Mouse (Mus musculus) lung, postnatal 0 days (tissue): ENCODE results near the gene Esrra. TPM values are rescaled to one million over a fixed set of nuclear protein-coding genes. Genes with fewer than 3 reads are reported as not detected.

Source experiments
- ATAC-seq: fragments of 200-750 bp; cut with Nextera tagmentation; 2 replicates; pipeline ENCODE4 v1.8.0; 2017; ENCODE audit warnings: moderate library complexity
- DNase-seq: peaks from one replicate; pipeline ENCODE4 v3.0.0-alpha.2; 2016; ENCODE audit warnings: low spot score
- H3K27ac ChIP-seq: fragments of 300-500 bp; sonication (generic); 2 replicates; pipeline ENCODE4 v1.5.1; 2014; ENCODE audit warnings: antibody characterized with exemption, mild to moderate bottlenecking, low read length, mixed read lengths
- H3K27me3 ChIP-seq: fragments of 300-500 bp; sonication (generic); replicated peaks from 2 replicates; pipeline ENCODE4 v1.6.1; 2014; ENCODE audit warnings: low read length, mixed read lengths; ENCODE audit not compliant: insufficient read depth
- H3K36me3 ChIP-seq: fragments of 300-500 bp; sonication (generic); 2 replicates; pipeline ENCODE4 v1.6.1; 2014; ENCODE audit warnings: low read length, mixed read lengths; ENCODE audit not compliant: insufficient read depth
- H3K4me1 ChIP-seq: fragments of 300-500 bp; sonication (generic); 2 replicates; pipeline ENCODE4 v1.6.1; 2014; ENCODE audit warnings: antibody characterized with exemption, low read depth, low read length, mixed read lengths; ENCODE audit not compliant: insufficient read depth
- H3K4me2 ChIP-seq: fragments of 300-500 bp; sonication (generic); replicated peaks from 2 replicates; pipeline ENCODE4 v1.6.1; 2014; ENCODE audit warnings: low read depth, mild to moderate bottlenecking, low read length, moderate library complexity, mixed read lengths
- H3K4me3 ChIP-seq: fragments of 300-500 bp; sonication (generic); 2 replicates; pipeline ENCODE4 v1.5.1; 2014; ENCODE audit warnings: low read depth, low read length
- H3K9ac ChIP-seq: fragments of 300-500 bp; sonication (generic); replicated peaks from 2 replicates; pipeline ENCODE4 v1.6.1; 2014; ENCODE audit warnings: low read depth, mild to moderate bottlenecking
- H3K9me3 ChIP-seq: fragments of 300-500 bp; sonication (generic); 2 replicates; pipeline ENCODE4 v1.6.1; 2016; ENCODE audit warnings: low read length, mixed read lengths
- CTCF ChIP-seq: IDR thresholded peaks from 2 replicates; pipeline ENCODE4 v1.5.1; 2016; ENCODE audit warnings: antibody characterized with exemption, mild to moderate bottlenecking
- EP300 ChIP-seq: IDR thresholded peaks from 2 replicates; pipeline ENCODE4 v1.6.1; 2016; ENCODE audit warnings: antibody characterized with exemption, mild to moderate bottlenecking, control low read depth
- WGBS: fragments of 180-500 bp; shearing (Covaris S2); extraction: QIAGEN DNeasy Blood & Tissue Kit; methylation state at CpG from one replicate; pipeline ENCODE4 v1.1.7; 2014; 5-methylcytosine and 5-hydroxymethylcytosine counted together
- polyA plus RNA-seq: library from polyadenylated mRNA; unstranded; fragments of >200 nt; fragmentation: Nextera tagmentation; extraction: Ambion mirVana; gene quantifications from 2 replicates; pipeline ENCODE4 v1.2.1, GENCODE M21; 2015

The Esrra gene
- polyA plus RNA-seq, 1 experiment from 2014 or later: 12.8 TPM

GRCm38 (mm10) chr19:6907811-6908540 lies 13.6 kb downstream of the Esrra start:
- 70% methylated on average over 7 of the region's 7 CpGs for WGBS
- H3K27me3 ChIP-seq: no peaks in the 10 kb centered on the region

GRCm38 (mm10) chr19:6907094-6907493 lies 14.5 kb downstream of the Esrra start:
- DNase-seq: no peak
- WGBS: 89% methylated on average over 8 of the region's 8 CpGs
- ATAC-seq: no peak
- no peak overlapping the region for H3K4me3 ChIP-seq
- TF ChIP-seq EP300 (no peak), CTCF (no peak)
- peak overlapping the region; percentile 77; the same call in 1 of the 2 replicates for H3K4me2 ChIP-seq
- no peak overlapping the region for H3K27ac ChIP-seq
- H3K27me3 ChIP-seq: no peaks in the 10 kb centered on the region
- no peaks in the 10 kb centered on the region; the same call in 1 of the 2 replicates for H3K4me1 ChIP-seq
- H3K9ac ChIP-seq: no peak overlapping the region; the same call in 1 of the 2 replicates
- H3K36me3 ChIP-seq: peaks cover 13% of the 10 kb centered on the region; the same call in 1 of the 2 replicates
- H3K9me3 ChIP-seq: no peaks in the 10 kb centered on the region

More at GRCm38 (mm10) chr19:6907811-6908540, 13.6 kb downstream of the Esrra start:
- TF ChIP-seq EP300: no peak
- TF ChIP-seq CTCF: peak; percentile 48
- peak overlapping the region; percentile 77 for H3K4me2 ChIP-seq
- DNase-seq (peak; percentile 88), ATAC-seq (no peak)
- peaks cover 13% of the 10 kb centered on the region; the same call in 1 of the 2 replicates for H3K36me3 ChIP-seq
- H3K27ac ChIP-seq: peak overlapping the region; percentile 98
- H3K9me3 ChIP-seq: no peaks in the 10 kb centered on the region
- peak overlapping the region; percentile 66 for H3K9ac ChIP-seq
- no peaks in the 10 kb centered on the region; the same call in 1 of the 2 replicates for H3K4me1 ChIP-seq
- peak overlapping the region; percentile 67 for H3K4me3 ChIP-seq

- WGBS: 60% methylated on average over 3 of the region's 3 CpGs
- Histone ChIP-seq H3K9me3 (no peaks in the 10 kb centered on the region), H3K36me3 (peaks cover 9% of the 10 kb centered on the region; the same call in 1 of the 2 replicates), H3K27me3 (no peaks in the 10 kb centered on the region), H3K27ac (no peak overlapping the region; the same call in 1 of the 2 replicates), H3K9ac (no peak overlapping the region), H3K4me2 (no peak overlapping the region), H3K4me3 (no peak overlapping the region), H3K4me1 (no peaks in the 10 kb centered on the region; the same call in 1 of the 2 replicates)
- DNase-seq: no peak
- ATAC-seq: no peak
- TF ChIP-seq EP300: no peak
- peak; percentile 16; the same call in 1 of the 2 replicates for TF ChIP-seq CTCF
These were observed 15.4 kb downstream of the Esrra start for GRCm38 (mm10) chr19:6906199-6906598.

- TF ChIP-seq CTCF (no peak), EP300 (no peak)
- DNase-seq: no peak
- no peaks in the 10 kb centered on the region for H3K9me3 ChIP-seq
- ATAC-seq: no peak
- no peak overlapping the region for H3K27ac ChIP-seq
- no peak overlapping the region for H3K4me2 ChIP-seq
- H3K4me1 ChIP-seq: no peaks in the 10 kb centered on the region; the same call in 1 of the 2 replicates
- no peaks in the 10 kb centered on the region for H3K27me3 ChIP-seq
- H3K36me3 ChIP-seq: peaks cover 9% of the 10 kb centered on the region; the same call in 1 of the 2 replicates
- 90% methylated on average over 11 of the region's 11 CpGs for whole genome bisulfite sequencing
- no peak overlapping the region for H3K9ac ChIP-seq
- H3K4me3 ChIP-seq: no peak overlapping the region
These were observed 16.0 kb downstream of the Esrra start for GRCm38 (mm10) chr19:6905498-6906159.

- no peak overlapping the region for H3K4me3 ChIP-seq
- no peak overlapping the region for H3K27ac ChIP-seq
- ATAC-seq (no peak), DNase-seq (no peak)
- peaks cover 9% of the 10 kb centered on the region; the same call in 1 of the 2 replicates for H3K36me3 ChIP-seq
- H3K9me3 ChIP-seq: no peaks in the 10 kb centered on the region
- 70% methylated on average over 2 of the region's 2 CpGs for WGBS
- no peak overlapping the region for H3K9ac ChIP-seq
- no peaks in the 10 kb centered on the region; the same call in 1 of the 2 replicates for H3K4me1 ChIP-seq
- no peak for TF ChIP-seq CTCF
- no peak for TF ChIP-seq EP300
- H3K4me2 ChIP-seq: no peak overlapping the region
- H3K27me3 ChIP-seq: no peaks in the 10 kb centered on the region
These were observed 16.8 kb downstream of the Esrra start for GRCm38 (mm10) chr19:6904846-6905245.

- Histone ChIP-seq H3K4me2 (no peak overlapping the region), H3K27me3 (no peaks in the 10 kb centered on the region), H3K9me3 (no peaks in the 10 kb centered on the region), H3K27ac (no peak overlapping the region), H3K36me3 (peaks cover 9% of the 10 kb centered on the region; the same call in 1 of the 2 replicates), H3K4me3 (no peak overlapping the region), H3K4me1 (no peaks in the 10 kb centered on the region), H3K9ac (no peak overlapping the region)
- TF ChIP-seq EP300: no peak
- TF ChIP-seq CTCF: no peak
- WGBS: 88% methylated on average over 1 of the region's 1 CpGs
- ATAC-seq (no peak), DNase-seq (no peak)
These were observed 18.6 kb downstream of the Esrra start for GRCm38 (mm10) chr19:6903031-6903430.
